In the genomic region with DNA sequence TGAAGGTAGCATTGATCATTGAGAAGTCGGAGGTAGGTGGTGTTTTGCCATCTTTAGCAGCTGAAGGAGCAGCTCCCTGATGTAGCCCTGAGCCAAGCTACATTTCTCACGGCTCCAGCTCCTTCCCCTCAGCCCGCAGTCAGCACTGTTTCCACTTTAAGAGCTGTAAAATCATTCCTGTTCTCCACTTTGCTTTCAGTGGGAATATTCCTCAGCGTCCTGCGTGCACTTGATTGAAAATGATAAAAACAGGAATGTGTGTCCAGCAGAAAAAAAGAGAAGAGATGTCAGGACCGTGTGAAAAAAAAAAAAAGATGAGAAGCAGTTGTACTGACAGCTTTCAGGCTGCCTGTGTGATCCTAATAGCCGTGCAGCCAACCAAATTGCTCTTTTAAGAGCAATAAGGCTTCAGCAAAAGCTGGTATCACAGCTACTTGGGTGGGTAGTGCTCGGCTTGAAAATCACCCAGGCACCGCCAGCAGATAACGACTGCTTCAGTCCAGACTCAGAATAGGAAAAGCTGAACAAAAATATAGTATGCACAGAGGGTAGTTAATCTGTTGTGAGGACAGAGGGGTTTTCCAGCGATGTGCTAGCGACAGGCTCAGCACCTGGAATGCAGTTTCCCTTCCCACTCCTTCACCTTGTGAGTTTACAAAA, we compare ENCODE assay signal across 9 mouse cellular contexts.
A peak's percentile ranks its signal among the peaks of the same experiment; 100 is the strongest.
DNase-seq lines count a peak whose midpoint lies in the region; ATAC-seq and TF ChIP-seq lines count a peak whose summit lies in the region.
"Had no signal": no experiment of that assay in that cellular context is flagged by ENCODE, and none has a peak within 500 bp of the region (broad histone marks: within the 10 kb centered on the region; RNA-seq: fewer than 3 reads in every experiment).

No protein-coding gene starts in this region.

- no peak overlapping the region for H3K27ac ChIP-seq in heart, embryonic 10.5 days
- no peak overlapping the region for H3K27ac ChIP-seq in forebrain, embryonic 12.5 days
- 0 out of 2 replicates have a peak overlapping the region, but pooled peaks have one; percentile 0 for H3K27ac ChIP-seq in limb, embryonic 14.5 days (replicated peaks; ENCODE audit: low read depth, low read length)

- ATAC-seq in forebrain, embryonic 12.5 days (ENCODE audit: low FRiP score): peak; percentile 54; the same call in 1 of the 2 replicates
- peak; percentile 72; the same call in 1 of the 2 replicates for ATAC-seq in limb, embryonic 14.5 days (ENCODE audit: low FRiP score, low read depth)
- ATAC-seq in megakaryocyte, adult 5-6 weeks (ENCODE audit: poor library complexity, severe bottlenecking): no peak

- no peaks in the 10 kb centered on the region for H3K4me1 ChIP-seq in heart, embryonic 10.5 days
- H3K4me1 ChIP-seq in forebrain, embryonic 12.5 days: peaks cover 11% of the 10 kb centered on the region
- peaks cover 17% of the 10 kb centered on the region for H3K4me1 ChIP-seq in limb, embryonic 14.5 days (ENCODE audit: control insufficient read depth, insufficient read depth, low read length)

- H3K27me3 ChIP-seq in heart, embryonic 10.5 days (ENCODE audit: insufficient read depth, poor library complexity, severe bottlenecking): no peaks in the 10 kb centered on the region
- H3K27me3 ChIP-seq in forebrain, embryonic 12.5 days: no peaks in the 10 kb centered on the region
- no peaks in the 10 kb centered on the region for H3K27me3 ChIP-seq in limb, embryonic 14.5 days (ENCODE audit: control insufficient read depth, insufficient read depth, low read length)
- H3K27me3 ChIP-seq: CH12.LX had no signal

- no peaks in the 10 kb centered on the region for H3K36me3 ChIP-seq in heart, embryonic 10.5 days
- H3K36me3 ChIP-seq in forebrain, embryonic 12.5 days (replicated peaks): no peaks in the 10 kb centered on the region
- no peaks in the 10 kb centered on the region for H3K36me3 ChIP-seq in limb, embryonic 14.5 days (ENCODE audit: control insufficient read depth, insufficient read depth, low read length)

- no peak for DNase-seq in heart, embryonic 10.5 days (ENCODE audit: low spot score)
- no peak for DNase-seq in heart, adult 18-20 months
- DNase-seq in Muller cell, postnatal 12 days (ENCODE audit: inconsistent ontology term): peak; percentile 58
- peak; percentile 8 for DNase-seq in limb, embryonic 14.5 days (ENCODE audit: low spot score)
- no peak for DNase-seq in thymus, postnatal 36 days
- DNase-seq in spleen, postnatal 10 days (ENCODE audit: low spot score in 2 of 2): no peak

- no peaks in the 10 kb centered on the region for H3K9me3 ChIP-seq in heart, embryonic 10.5 days
- no peaks in the 10 kb centered on the region for H3K9me3 ChIP-seq in forebrain, embryonic 12.5 days
- H3K9me3 ChIP-seq in limb, embryonic 14.5 days (ENCODE audit: control insufficient read depth, low read length): no peaks in the 10 kb centered on the region

- H3K4me3 ChIP-seq in heart, embryonic 10.5 days: peak overlapping the region; percentile 43
- H3K4me3 ChIP-seq in forebrain, embryonic 12.5 days (replicated peaks): no peak overlapping the region; the same call in 1 of the 2 replicates
- H3K4me3 ChIP-seq in limb, embryonic 14.5 days (replicated peaks; ENCODE audit: low read length): peak overlapping the region; percentile 20

- TF ChIP-seq POLR2A in limb, embryonic 14.5 days (IDR thresholded peaks at IDR 0.05; ENCODE audit: borderline replicate concordance, extremely low read depth, insufficient read depth, insufficient read length): no peak

- peak overlapping the region; percentile 49 for H3K4me2 ChIP-seq in forebrain, embryonic 12.5 days
- H3K4me2 ChIP-seq in limb, embryonic 14.5 days (replicated peaks; ENCODE audit: low read depth, low read length, severe bottlenecking): peak overlapping the region; percentile 53

- H3K9ac ChIP-seq in forebrain, embryonic 12.5 days: no peak overlapping the region
- 0 out of 2 replicates have a peak overlapping the region, but pooled peaks have one; percentile 4 for H3K9ac ChIP-seq in limb, embryonic 14.5 days (ENCODE audit: low read depth, low read length, severe bottlenecking)

- WGBS in heart, embryonic 10.5 days: 25% methylated on average over 12 of the region's 12 CpGs
- WGBS in forebrain, embryonic 12.5 days: 18% methylated on average over 12 of the region's 12 CpGs
- 9% methylated on average over 12 of the region's 12 CpGs for WGBS in limb, embryonic 14.5 days

Comparison
In these comparisons a context has a peak if more than half of its experiments do, and no peak if none do; other contexts are left out.
1. DNase-seq: peak in Muller cell, postnatal 12 days (single experiment) and limb, embryonic 14.5 days (single experiment); none in heart, embryonic 10.5 days (single experiment), heart, adult 18-20 months (0 of 2), thymus, postnatal 36 days (0 of 2) and spleen, postnatal 10 days (0 of 2).